Mouse (Mus musculus) kidney, embryonic 14.5 days (tissue): ENCODE results near the gene Snx6. TPM values are rescaled to one million over a fixed set of nuclear protein-coding genes. Genes with fewer than 3 reads are reported as not detected.
"Not testable (repeated sequence)": the region's sequence is repeated elsewhere in the genome, so short reads cannot be mapped to it uniquely, and the experiment has no call there.

ENCODE experiments used
- ATAC-seq: fragments of 200-750 bp; cut with Nextera tagmentation; 2 replicates; pipeline ENCODE4 v1.8.0; 2017; ENCODE audit warnings: moderate number of reproducible peaks, mild to moderate bottlenecking, moderate TSS enrichment, moderate library complexity; ENCODE audit not compliant: low FRiP score, low TSS enrichment
- H3K27ac ChIP-seq: fragments of 300-500 bp; sonication (generic); 2 replicates; pipeline ENCODE4 v1.5.1; 2014; ENCODE audit warnings: low read depth, mild to moderate bottlenecking, low read length, moderate library complexity, mixed read lengths
- H3K27me3 ChIP-seq: fragments of 300-500 bp; sonication (generic); 2 replicates; pipeline ENCODE4 v1.6.1; 2014; ENCODE audit warnings: mild to moderate bottlenecking, low read length; ENCODE audit not compliant: control insufficient read depth, insufficient read depth
- H3K36me3 ChIP-seq: fragments of 300-500 bp; sonication (generic); 2 replicates; pipeline ENCODE4 v1.6.1; 2014; ENCODE audit warnings: low read length, mixed read lengths; ENCODE audit not compliant: control insufficient read depth, insufficient read depth
- H3K4me1 ChIP-seq: fragments of 300-500 bp; sonication (generic); 2 replicates; pipeline ENCODE4 v1.6.1; 2014; ENCODE audit warnings: low read length, mixed read lengths; ENCODE audit not compliant: control insufficient read depth, insufficient read depth
- H3K4me2 ChIP-seq: fragments of 300-500 bp; sonication (generic); replicated peaks from 2 replicates; pipeline ENCODE4 v1.6.1; 2014; ENCODE audit warnings: low read depth, mild to moderate bottlenecking, low read length
- H3K4me3 ChIP-seq: fragments of 300-500 bp; sonication (generic); 2 replicates; pipeline ENCODE4 v1.5.1; 2014; ENCODE audit warnings: mild to moderate bottlenecking, low read length
- H3K9ac ChIP-seq: fragments of 300-500 bp; sonication (generic); 2 replicates; pipeline ENCODE4 v1.6.1; 2014; ENCODE audit warnings: low read depth, mild to moderate bottlenecking, low read length, moderate library complexity
- H3K9me3 ChIP-seq: fragments of 300-500 bp; sonication (generic); 2 replicates; pipeline ENCODE4 v1.6.1; 2016; ENCODE audit warnings: low read length; ENCODE audit not compliant: control insufficient read depth
- WGBS: fragments of 180-500 bp; shearing (Covaris S2); extraction: QIAGEN DNeasy Blood & Tissue Kit; methylation state at CpG from one replicate; pipeline ENCODE4 v1.1.7; 2014; 5-methylcytosine and 5-hydroxymethylcytosine counted together
- polyA plus RNA-seq: library from polyadenylated mRNA; unstranded; fragments of >200 nt; fragmentation: Nextera tagmentation; extraction: Ambion mirVana; gene quantifications from 2 replicates; pipeline ENCODE4 v1.2.1, GENCODE M21; 2014

Snx6 gene
- polyA plus RNA-seq, 1 experiment from 2014 or later, result 199 TPM

GRCm38 (mm10) chr12:54718871-54719786 is 76.4 kb downstream of the Snx6 start:
- not testable (repeated sequence) for H3K9ac ChIP-seq, H3K4me1 ChIP-seq, H3K27me3 ChIP-seq, H3K36me3 ChIP-seq, H3K27ac ChIP-seq, H3K4me2 ChIP-seq, H3K4me3 ChIP-seq, H3K9me3 ChIP-seq
- no CpG with 5 or more reads among the region's 56 CpGs for WGBS
- ATAC-seq, result peak; percentile 94

- H3K9ac ChIP-seq, H3K9me3 ChIP-seq, ATAC-seq, H3K27ac ChIP-seq, H3K4me3 ChIP-seq, H3K4me2 ChIP-seq, H3K27me3 ChIP-seq, H3K36me3 ChIP-seq, H3K4me1 ChIP-seq: not testable (repeated sequence)
- 80% methylated on average over 4 of the region's 11 CpGs for WGBS
Observed at GRCm38 (mm10) chr12:54717516-54717915, 78.0 kb downstream of the Snx6 start.

GRCm38 (mm10) chr12:54713822-54714626 is 81.5 kb downstream of the Snx6 start:
- H3K9me3 ChIP-seq, H3K27ac ChIP-seq, H3K27me3 ChIP-seq, H3K4me3 ChIP-seq, H3K4me2 ChIP-seq, H3K9ac ChIP-seq, H3K36me3 ChIP-seq, H3K4me1 ChIP-seq: not testable (repeated sequence)
- peak; percentile 64 for ATAC-seq
- WGBS, result 0% methylated on average over 4 of the region's 48 CpGs

GRCm38 (mm10) chr12:54710494-54710879 is 85.0 kb downstream of the Snx6 start:
- ATAC-seq, result peak; percentile 87

GRCm38 (mm10) chr12:54709691-54710493 is 85.6 kb downstream of the Snx6 start:
- not testable (repeated sequence) for H3K4me2 ChIP-seq, H3K27ac ChIP-seq, H3K36me3 ChIP-seq, H3K4me3 ChIP-seq, H3K9ac ChIP-seq, H3K27me3 ChIP-seq, H3K4me1 ChIP-seq, H3K9me3 ChIP-seq
- ATAC-seq, result peak; percentile 54
- 0% methylated on average over 5 of the region's 44 CpGs for WGBS

More at GRCm38 (mm10) chr12:54710494-54710879, 85.0 kb downstream of the Snx6 start:
- WGBS, result 2% methylated on average over 3 of the region's 8 CpGs
- H3K9ac ChIP-seq, H3K4me3 ChIP-seq, H3K27ac ChIP-seq, H3K4me2 ChIP-seq, H3K36me3 ChIP-seq, H3K9me3 ChIP-seq, H3K27me3 ChIP-seq, H3K4me1 ChIP-seq: not testable (repeated sequence)

- Histone ChIP-seq H3K9ac (no peak overlapping the region), H3K27ac (no peak overlapping the region), H3K4me3 (no peak overlapping the region), H3K9me3 (no peaks in the 10 kb centered on the region), H3K36me3 (no peaks in the 10 kb centered on the region), H3K4me1 (no peaks in the 10 kb centered on the region), H3K27me3 (no peaks in the 10 kb centered on the region), H3K4me2 (no peak overlapping the region)
- ATAC-seq, result no peak
- 65% methylated on average over 7 of the region's 7 CpGs for WGBS
Observed at GRCm38 (mm10) chr12:54699394-54699793, 96.1 kb downstream of the Snx6 start.

- Histone ChIP-seq H3K4me1 (no peaks in the 10 kb centered on the region), H3K4me2 (no peak overlapping the region), H3K4me3 (no peak overlapping the region), H3K27ac (no peak overlapping the region), H3K9me3 (no peaks in the 10 kb centered on the region), H3K27me3 (no peaks in the 10 kb centered on the region), H3K9ac (no peak overlapping the region), H3K36me3 (no peaks in the 10 kb centered on the region; the same call in 1 of the 2 replicates)
- ATAC-seq, result no peak
- 39% methylated on average over 6 of the region's 6 CpGs for WGBS
Observed at GRCm38 (mm10) chr12:54697791-54698250, 97.7 kb downstream of the Snx6 start.

- WGBS, result 11% methylated on average over 7 of the region's 7 CpGs
- Histone ChIP-seq H3K36me3 (peaks cover 4% of the 10 kb centered on the region; the same call in 1 of the 2 replicates), H3K27ac (no peak overlapping the region), H3K9me3 (no peaks in the 10 kb centered on the region), H3K27me3 (no peaks in the 10 kb centered on the region), H3K4me3 (no peak overlapping the region), H3K9ac (no peak overlapping the region), H3K4me1 (no peaks in the 10 kb centered on the region), H3K4me2 (no peak overlapping the region)
- ATAC-seq, result peak; percentile 51
Observed at GRCm38 (mm10) chr12:54697003-54697597, 98.4 kb downstream of the Snx6 start.
